Mouse (Mus musculus) cerebellum, adult 8-10 months (tissue): ENCODE results near the gene Tsks.

Source experiments
- DNase-seq: peaks from one replicate; pipeline ENCODE4 v3.0.0; 2022

Tsks gene

GRCm38 (mm10) chr7:44983085-44983484, 40.1 kb downstream of the Tsks start:
- DNase-seq: peak; percentile 84

GRCm38 (mm10) chr7:44983944-44984832, 41.2 kb downstream of the Tsks start:
- DNase-seq: no peak

GRCm38 (mm10) chr7:44984833-44985164, 41.8 kb downstream of the Tsks start:
- no peak for DNase-seq

- DNase-seq: peak; percentile 64
Observed at GRCm38 (mm10) chr7:44985595-44986191, 42.7 kb downstream of the Tsks start.

GRCm38 (mm10) chr7:44986192-44986878, 43.3 kb downstream of the Tsks start, which contains the start of gene Prmt1:
TSS of gene Prmt1 (minus strand) at chr7:44986568.
- peak; percentile 97 for DNase-seq

- no peak for DNase-seq
Observed at GRCm38 (mm10) chr7:44986879-44987718, 44.1 kb downstream of the Tsks start.

GRCm38 (mm10) chr7:44996672-44997071, 53.7 kb downstream of the Tsks start:
- DNase-seq: no peak

- peak; percentile 97 for DNase-seq
Observed at GRCm38 (mm10) chr7:44997231-44997939, 54.4 kb downstream of the Tsks start, which contains the start of gene Irf3. TSS of gene Irf3 (plus strand) at chr7:44997648.

GRCm38 (mm10) chr7:44997940-44998428, 55.0 kb downstream of the Tsks start:
- no peak for DNase-seq

GRCm38 (mm10) chr7:44998501-44998955, 55.5 kb downstream of the Tsks start, which contains the start of gene Bcl2l12:
TSS of gene Bcl2l12 (minus strand) at chr7:44998712.
- DNase-seq: no peak

GRCm38 (mm10) chr7:44999753-45000152, 56.7 kb downstream of the Tsks start:
- no peak for DNase-seq

- no peak for DNase-seq
Observed at GRCm38 (mm10) chr7:45000539-45001114, 57.6 kb downstream of the Tsks start.

- DNase-seq: peak; percentile 39
Observed at GRCm38 (mm10) chr7:45002440-45002839, 59.4 kb downstream of the Tsks start.

GRCm38 (mm10) chr7:45004546-45004945, 61.5 kb downstream of the Tsks start:
- DNase-seq: no peak

- DNase-seq: no peak
Observed at GRCm38 (mm10) chr7:45005321-45005992, 62.5 kb downstream of the Tsks start.

- no peak for DNase-seq
Observed at GRCm38 (mm10) chr7:45006503-45006902, 63.5 kb downstream of the Tsks start.

GRCm38 (mm10) chr7:45007141-45007540, 64.1 kb downstream of the Tsks start:
- no peak for DNase-seq
